Mouse (Mus musculus) heart, postnatal 0 days (tissue): ENCODE results near the gene Snap47.

Source experiments
- CTCF ChIP-seq: IDR thresholded peaks from 2 replicates; pipeline ENCODE4 v1.5.1; 2016; ENCODE audit warnings: antibody characterized with exemption, control low read depth, low read depth
- EP300 ChIP-seq: IDR thresholded peaks from 2 replicates; pipeline ENCODE4 v1.6.1; 2016; ENCODE audit warnings: antibody characterized with exemption, low read depth

GRCm38 (mm10) chr11:59364417-59364816, 86.6 kb downstream of the Snap47 start:
- TF ChIP-seq CTCF (no peak), EP300 (no peak)
